Mouse (Mus musculus) heart, adult 2 months (tissue): ENCODE data around the gene Klk5. TPM values are rescaled to one million over a fixed set of nuclear protein-coding genes. Genes with fewer than 3 reads are reported as not detected.

ENCODE experiments used
- DNase-seq, 2 experiments: peaks; one replicate each; pipeline ENCODE4 v3.0.0; 2021
- H3K27ac ChIP-seq: fragments of 200-600 bp; 2 replicates; pipeline ENCODE4 v1.8.1; 2022
- H3K27me3 ChIP-seq: fragments of 200-500 bp; 2 replicates; pipeline ENCODE4 v1.6.1; 2012; ENCODE audit warnings: mild to moderate bottlenecking, low read length, inconsistent platforms, mixed read lengths; ENCODE audit not compliant: control insufficient read depth, insufficient read depth
- H3K36me3 ChIP-seq: fragments of 200-500 bp; 2 replicates; pipeline ENCODE4 v1.6.1; 2012; ENCODE audit warnings: low read length, inconsistent platforms; ENCODE audit not compliant: control insufficient read depth, insufficient read depth
- H3K4me1 ChIP-seq: fragments of 200-500 bp; 2 replicates; pipeline ENCODE4 v1.6.1; 2011; ENCODE audit warnings: low read length; ENCODE audit not compliant: control insufficient read depth, insufficient read depth
- H3K4me3 ChIP-seq: fragments of 200-600 bp; 2 replicates; pipeline ENCODE4 v1.8.1; 2022
- H3K79me2 ChIP-seq: fragments of 200-500 bp; replicated peaks from 2 replicates; pipeline ENCODE4 v1.6.1; 2012; ENCODE audit warnings: mild to moderate bottlenecking, inconsistent platforms, low read length, moderate library complexity, mixed read lengths; ENCODE audit not compliant: control insufficient read depth, insufficient read depth
- H3K9ac ChIP-seq: fragments of 200-500 bp; 2 replicates; pipeline ENCODE4 v1.6.1; 2012; ENCODE audit warnings: low read depth, mild to moderate bottlenecking, control low read depth, inconsistent platforms, low read length, mixed read lengths
- CTCF ChIP-seq: fragments of 200-600 bp; IDR thresholded peaks from 2 replicates; pipeline ENCODE4 v1.8.1; 2022; ENCODE audit warnings: antibody characterized with exemption, mild to moderate bottlenecking, moderate library complexity
- EP300 ChIP-seq: fragments of 200-500 bp; IDR thresholded peaks from 2 replicates; pipeline ENCODE4 v1.6.1; 2011; ENCODE audit warnings: low read depth, low read length, control low read depth; ENCODE audit not compliant: insufficient read depth
- POLR2A ChIP-seq: fragments of 200-500 bp; IDR thresholded peaks from 2 replicates; pipeline ENCODE4 v1.6.1; 2011; ENCODE audit warnings: mild to moderate bottlenecking, low read depth, low read length, control low read depth; ENCODE audit not compliant: insufficient read depth
- WGBS: fragments of 180-500 bp; shearing (Covaris S2); methylation state at CpG from one replicate; pipeline ENCODE4 v1.1.7; 2018; 5-methylcytosine and 5-hydroxymethylcytosine counted together
- intact Hi-C: fragments of 180-260 bp; cut with DNase I; formaldehyde crosslinking; loops from one replicate; pipeline ENCODE4 v1.15.1; 2025
- polyA plus RNA-seq: library from polyadenylated mRNA; depleted of rRNA; stranded (reverse); fragments of >200 nt; gene quantifications from 2 replicates; pipeline ENCODE4 v1.2.3, GENCODE M21; 2012; rRNA removed
- total RNA-seq, 2 experiments: library from RNA; stranded (reverse); gene quantifications; 2 replicates each; pipeline ENCODE4 v1.2.3; 2021

Klk5 gene
- total and polyA plus RNA-seq, 3 experiments = not detected

DNA sequence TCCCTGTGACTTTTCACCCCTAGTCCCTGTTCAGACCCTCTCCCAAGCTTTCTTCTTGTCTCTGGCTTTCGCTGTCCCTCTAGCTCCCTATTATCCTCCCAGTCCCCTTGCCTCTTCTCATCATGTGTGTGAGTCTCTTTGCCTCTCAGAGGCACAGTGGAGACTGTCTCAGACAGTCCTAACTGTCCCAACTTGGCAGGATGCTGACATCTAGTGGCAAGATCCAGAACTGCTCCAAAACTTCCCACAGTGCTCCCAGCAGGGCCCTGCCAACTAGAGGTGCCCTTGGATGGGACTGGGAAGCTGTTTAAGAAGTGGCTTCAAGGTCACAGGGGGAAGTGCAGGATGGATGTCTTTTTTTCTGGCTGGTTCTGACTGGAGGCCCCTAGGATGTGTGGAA is 53.1 kb downstream of the Klk5 start:
- intact Hi-C loops = loop anchor here (1.0 to 10.0 kb wide), 5 partner anchors 22 to 472 kb away; no protein-coding TSS in a partner anchor
- no peak overlapping the region for H3K27ac ChIP-seq
- no peaks in the 10 kb centered on the region for H3K36me3 ChIP-seq
- no peaks in the 10 kb centered on the region for H3K27me3 ChIP-seq
- TF ChIP-seq CTCF (peak; percentile 95), POLR2A (no peak), EP300 (peak; percentile 55; the same call in 1 of the 2 replicates)
- H3K79me2 ChIP-seq = no peaks in the 10 kb centered on the region
- H3K9ac ChIP-seq = no peak overlapping the region
- H3K4me1 ChIP-seq = no peaks in the 10 kb centered on the region
- no peak overlapping the region for H3K4me3 ChIP-seq
- WGBS = 5% methylated on average over 1 of the region's 1 CpGs
- DNase-seq = peak; percentile 76 to 83

Other genes with a start within 250 kb of the Klk5 start
- not detected for gene Zfp819, start 234.8 kb upstream of the Klk5 start, total RNA-seq
- not detected in 2 replicates for gene Zfp819, start 234.8 kb upstream of the Klk5 start, polyA plus RNA-seq
- gene Ceacam18, start 207.3 kb upstream of the Klk5 start, total RNA-seq = not detected
- gene Ceacam18, start 207.3 kb upstream of the Klk5 start, polyA plus RNA-seq = not detected in 2 replicates
- gene Siglece, start 181.8 kb upstream of the Klk5 start, total RNA-seq = 1 to 10 TPM; 1.6 to 1.9 TPM
- 1.7 and 2.1 TPM in 2 replicates for gene Siglece, start 181.8 kb upstream of the Klk5 start, polyA plus RNA-seq
- 1 to 10 TPM; 3.1 to 3.2 TPM for gene Ctu1, start 170.0 kb upstream of the Klk5 start, total RNA-seq
- gene Ctu1, start 170.0 kb upstream of the Klk5 start, polyA plus RNA-seq = 2.5 and 3.2 TPM in 2 replicates
- gene Klk14, start 151.6 kb upstream of the Klk5 start, total RNA-seq = under 1 TPM in 1 of 2 experiments, not detected in 1; 0.30 TPM
- 0.44 and 0.45 TPM in 2 replicates for gene Klk14, start 151.6 kb upstream of the Klk5 start, polyA plus RNA-seq
- not detected for gene Klk13, start 129.4 kb upstream of the Klk5 start, total RNA-seq
- gene Klk13, start 129.4 kb upstream of the Klk5 start, polyA plus RNA-seq = 0.18 and 0.35 TPM in 2 replicates
- gene Klk12, start 73.1 kb upstream of the Klk5 start, total RNA-seq = not detected
- not detected in 2 replicates for gene Klk12, start 73.1 kb upstream of the Klk5 start, polyA plus RNA-seq
- gene Klk11, start 67.4 kb upstream of the Klk5 start, total RNA-seq = under 1 TPM; 0.25 to 0.44 TPM
- 0.20 and 0.78 TPM in 2 replicates for gene Klk11, start 67.4 kb upstream of the Klk5 start, polyA plus RNA-seq
- gene Klk10, start 60.9 kb upstream of the Klk5 start, total RNA-seq = under 1 TPM; 0.27 to 0.65 TPM
- gene Klk10, start 60.9 kb upstream of the Klk5 start, polyA plus RNA-seq = 0.70 and 1.8 TPM in 2 replicates
- not detected for gene Klk9, start 50.1 kb upstream of the Klk5 start, total RNA-seq
- 0.12 TPM in 2 replicates for gene Klk9, start 50.1 kb upstream of the Klk5 start, polyA plus RNA-seq
- 10 to 100 TPM; 10.6 TPM for gene Klk8, start 44.4 kb upstream of the Klk5 start, total RNA-seq
- 8.5 and 9.0 TPM in 2 replicates for gene Klk8, start 44.4 kb upstream of the Klk5 start, polyA plus RNA-seq
- gene Klk7, start 30.7 kb upstream of the Klk5 start, total RNA-seq = not detected
- gene Klk7, start 30.7 kb upstream of the Klk5 start, polyA plus RNA-seq = 0.08 TPM in 1 of 2 replicates, not detected in the other
- not detected for gene Klk6, start 17.5 kb upstream of the Klk5 start, total RNA-seq
- gene Klk6, start 17.5 kb upstream of the Klk5 start, polyA plus RNA-seq = not detected in 2 replicates
- not detected for gene Klk4, start 39.2 kb downstream of the Klk5 start, total RNA-seq
- gene Klk4, start 39.2 kb downstream of the Klk5 start, polyA plus RNA-seq = not detected in 2 replicates
- not detected for gene Klk15, start 91.8 kb downstream of the Klk5 start, total RNA-seq
- gene Klk15, start 91.8 kb downstream of the Klk5 start, polyA plus RNA-seq = not detected in 2 replicates
- not detected for gene Klk1b8, start 108.7 kb downstream of the Klk5 start, total RNA-seq
- not detected in 2 replicates for gene Klk1b8, start 108.7 kb downstream of the Klk5 start, polyA plus RNA-seq
- not detected for gene Klk1b1, start 124.8 kb downstream of the Klk5 start, total RNA-seq
- not detected in 2 replicates for gene Klk1b1, start 124.8 kb downstream of the Klk5 start, polyA plus RNA-seq
- gene Klk1b9, start 134.1 kb downstream of the Klk5 start, total RNA-seq = not detected
- not detected in 2 replicates for gene Klk1b9, start 134.1 kb downstream of the Klk5 start, polyA plus RNA-seq
- not detected for gene Klk1b11, start 153.9 kb downstream of the Klk5 start, total RNA-seq
- not detected in 2 replicates for gene Klk1b11, start 153.9 kb downstream of the Klk5 start, polyA plus RNA-seq
- gene Klk1b26, start 170.2 kb downstream of the Klk5 start, total RNA-seq = 1 to 10 TPM; 1.5 to 2.6 TPM
- gene Klk1b26, start 170.2 kb downstream of the Klk5 start, polyA plus RNA-seq = 0.15 and 0.90 TPM in 2 replicates
- not detected for gene Klk1b27, start 210.3 kb downstream of the Klk5 start, total RNA-seq
- not detected in 2 replicates for gene Klk1b27, start 210.3 kb downstream of the Klk5 start, polyA plus RNA-seq